Mouse (Mus musculus): ENCODE results near the gene Rab3c. TPM values are rescaled to one million over a fixed set of nuclear protein-coding genes. Genes with fewer than 3 reads are reported as not detected.

Rab3c gene
- polyA plus RNA-seq, 1 experiment from 2014 or later, result not detected

DNA sequence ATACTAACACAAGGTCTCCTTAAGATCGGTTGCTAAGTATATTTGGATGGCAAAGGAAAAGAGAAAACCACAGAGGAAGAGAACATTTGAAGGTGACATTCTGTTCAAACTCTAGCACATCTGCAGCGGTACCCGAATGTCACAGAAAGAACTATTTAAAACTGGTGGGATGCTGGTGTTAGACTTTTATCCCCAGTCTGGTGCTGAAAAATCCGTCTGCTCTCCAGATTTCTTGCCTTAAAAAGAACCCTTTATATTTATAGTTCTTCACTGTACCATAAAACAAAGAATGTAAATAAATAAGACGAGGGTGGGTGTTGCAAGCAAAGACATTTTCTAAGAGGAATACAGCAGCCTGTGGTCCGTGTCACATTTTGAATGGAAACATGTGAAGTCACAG, 105.1 kb downstream of the Rab3c start:
- H3K4me3 ChIP-seq, result no peak overlapping the region
- no peak for ATAC-seq
- no peaks in the 10 kb centered on the region for H3K9me3 ChIP-seq (replicated peaks)
- H3K4me2 ChIP-seq, result no peak overlapping the region
- no peak overlapping the region for H3K27ac ChIP-seq
- no peaks in the 10 kb centered on the region for H3K36me3 ChIP-seq
- H3K27me3 ChIP-seq (replicated peaks), result no peaks in the 10 kb centered on the region
- WGBS (ENCODE audit: insufficient replicate concordance), result 61% methylated on average over 6 of the region's 6 CpGs
- H3K4me1 ChIP-seq, result no peaks in the 10 kb centered on the region
- H3K9ac ChIP-seq, result no peak overlapping the region

DNA sequence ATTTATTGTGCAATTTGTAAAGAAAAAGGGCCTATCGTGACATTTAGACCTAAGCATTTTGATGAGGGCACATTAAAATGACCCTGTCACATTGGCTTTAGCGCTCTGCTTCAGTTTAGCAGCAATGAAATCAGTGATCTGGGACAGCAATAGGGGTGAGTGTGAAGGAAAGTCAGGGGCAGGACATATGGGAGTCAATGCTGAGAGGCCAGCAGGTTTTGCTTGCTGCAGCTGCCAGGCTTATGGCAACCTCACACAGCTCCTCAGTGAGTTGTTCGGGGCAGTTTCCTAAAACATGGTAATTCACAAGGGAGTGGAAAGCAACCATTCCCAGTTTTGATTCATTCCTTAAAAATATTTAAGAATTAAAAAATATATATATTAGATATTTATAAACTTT, 111.1 kb downstream of the Rab3c start:
- no peaks in the 10 kb centered on the region for H3K4me1 ChIP-seq
- no peak overlapping the region for H3K4me3 ChIP-seq
- no peak for ATAC-seq
- no peaks in the 10 kb centered on the region for H3K36me3 ChIP-seq
- H3K27ac ChIP-seq, result no peak overlapping the region
- no peak overlapping the region for H3K4me2 ChIP-seq
- 70% methylated on average over 3 of the region's 3 CpGs for WGBS (ENCODE audit: insufficient replicate concordance)
- no peaks in the 10 kb centered on the region for H3K27me3 ChIP-seq (replicated peaks)
- no peaks in the 10 kb centered on the region for H3K9me3 ChIP-seq (replicated peaks)
- H3K9ac ChIP-seq, result no peak overlapping the region

DNA sequence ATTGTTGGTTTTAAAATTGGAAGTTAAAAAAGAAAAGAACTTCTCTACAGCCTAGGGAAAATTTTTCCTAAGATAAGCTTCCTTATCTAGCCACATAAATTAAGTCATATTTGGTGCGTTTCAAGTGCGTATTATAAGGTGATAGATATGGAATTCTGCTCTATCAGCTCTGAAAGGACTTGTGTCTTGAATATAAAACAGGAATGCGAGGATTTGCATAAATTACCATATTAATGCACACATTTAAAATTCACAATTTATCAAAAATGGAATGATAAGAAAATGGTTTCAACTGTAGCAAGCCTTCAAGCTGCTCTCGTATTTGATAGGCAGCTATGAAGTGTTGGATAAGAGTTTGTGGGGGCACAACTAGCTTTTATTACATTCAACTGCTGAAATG, 111.6 kb downstream of the Rab3c start:
- ATAC-seq, result no peak

DNA sequence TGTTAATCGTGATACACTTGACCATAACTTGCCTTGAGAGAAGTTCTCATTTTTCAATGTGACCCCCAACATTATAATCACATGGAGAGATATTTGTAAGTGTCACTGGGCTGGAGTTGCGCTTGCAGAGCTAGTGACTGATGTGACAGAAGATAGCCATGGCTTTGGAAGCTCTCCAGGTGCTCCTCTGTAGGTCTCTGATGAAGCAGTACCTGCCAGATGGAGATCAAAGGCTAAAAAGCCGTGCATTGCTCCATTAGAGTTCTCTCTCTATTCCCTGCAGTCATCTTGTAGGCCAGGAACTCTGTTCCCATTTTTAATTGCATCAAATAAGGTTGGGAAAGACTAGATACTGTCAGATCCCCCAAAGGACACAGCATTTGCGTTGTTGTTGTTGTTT, 112.2 kb downstream of the Rab3c start:
- no peaks in the 10 kb centered on the region for H3K4me1 ChIP-seq
- no peak overlapping the region for H3K27ac ChIP-seq
- no peak for ATAC-seq
- no peaks in the 10 kb centered on the region for H3K36me3 ChIP-seq
- WGBS (ENCODE audit: insufficient replicate concordance), result 48% methylated on average over 4 of the region's 4 CpGs
- H3K4me3 ChIP-seq, result no peak overlapping the region
- no peaks in the 10 kb centered on the region for H3K27me3 ChIP-seq (replicated peaks)
- no peak overlapping the region for H3K9ac ChIP-seq
- no peaks in the 10 kb centered on the region for H3K9me3 ChIP-seq (replicated peaks)
- no peak overlapping the region for H3K4me2 ChIP-seq

More for the DNA sequence above, 111.6 kb downstream of the Rab3c start:
- no peak overlapping the region for H3K27ac ChIP-seq
- H3K4me3 ChIP-seq, result no peak overlapping the region
- H3K4me1 ChIP-seq, result no peaks in the 10 kb centered on the region
- no peaks in the 10 kb centered on the region for H3K36me3 ChIP-seq
- no peak overlapping the region for H3K9ac ChIP-seq
- H3K9me3 ChIP-seq (replicated peaks), result no peaks in the 10 kb centered on the region
- no peaks in the 10 kb centered on the region for H3K27me3 ChIP-seq (replicated peaks)
- 57% methylated on average over 4 of the region's 4 CpGs for WGBS (ENCODE audit: insufficient replicate concordance)
- no peak overlapping the region for H3K4me2 ChIP-seq

DNA sequence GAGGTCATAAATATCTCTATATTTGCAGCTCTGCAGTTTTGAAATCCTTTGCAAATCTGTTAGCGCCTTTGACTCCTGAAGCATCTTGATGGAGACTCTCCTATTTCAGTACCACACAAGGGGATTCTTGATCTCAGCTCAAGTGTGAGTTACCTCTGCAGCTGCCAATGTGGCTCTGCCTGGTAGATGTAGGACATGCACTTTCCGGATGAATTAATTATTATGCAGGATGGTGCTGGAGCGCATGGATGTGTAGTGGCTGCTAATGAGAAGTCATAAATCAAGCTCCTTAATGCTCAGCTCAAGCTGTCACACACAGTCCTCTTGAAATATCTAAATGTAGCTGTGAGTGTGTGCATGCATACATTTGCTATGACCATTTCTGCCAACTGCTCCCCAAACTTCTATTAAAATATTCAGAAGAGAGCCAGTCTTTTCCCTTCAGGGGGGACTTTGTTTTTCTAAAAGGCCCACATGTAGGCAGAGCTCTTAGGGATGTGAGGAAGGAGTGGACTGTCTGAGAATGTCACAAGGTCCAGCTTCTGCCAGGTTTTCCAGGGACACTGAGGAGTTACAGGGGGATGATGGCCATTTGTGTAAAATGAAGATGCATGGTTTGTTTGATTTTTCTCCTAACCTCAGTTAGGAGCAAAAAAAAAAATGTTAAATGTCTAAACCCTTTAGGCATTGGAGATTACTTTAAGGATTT, 114.0 kb downstream of the Rab3c start:
- WGBS (ENCODE audit: insufficient replicate concordance), result 83% methylated on average over 3 of the region's 3 CpGs
- ATAC-seq, result no peak

DNA sequence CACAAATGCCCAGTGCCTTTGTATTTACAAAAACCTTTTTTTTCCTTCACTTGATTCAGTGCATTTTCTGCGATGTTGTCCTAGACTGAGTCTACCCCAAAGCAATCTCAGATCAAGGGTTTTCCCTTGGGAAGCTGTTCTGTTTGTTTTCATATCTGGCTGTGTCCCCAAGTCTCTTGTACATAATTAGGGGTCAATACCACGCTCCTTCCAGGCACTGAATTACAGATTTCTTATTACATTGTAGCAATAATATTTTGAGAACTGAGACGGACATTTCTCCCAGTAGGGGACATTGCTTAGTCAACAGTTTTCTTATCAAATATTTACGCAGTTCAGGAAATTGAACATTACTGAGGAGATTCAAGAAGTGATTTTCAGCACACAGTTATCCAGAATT, 120.8 kb downstream of the Rab3c start:
- H3K4me3 ChIP-seq, result no peak overlapping the region
- no peaks in the 10 kb centered on the region for H3K36me3 ChIP-seq
- ATAC-seq, result no peak
- 63% methylated on average over 4 of the region's 4 CpGs for WGBS (ENCODE audit: insufficient replicate concordance)
- H3K27ac ChIP-seq, result no peak overlapping the region
- no peak overlapping the region for H3K9ac ChIP-seq
- H3K4me2 ChIP-seq, result no peak overlapping the region
- H3K9me3 ChIP-seq (replicated peaks), result no peaks in the 10 kb centered on the region
- H3K27me3 ChIP-seq (replicated peaks), result no peaks in the 10 kb centered on the region
- H3K4me1 ChIP-seq, result no peaks in the 10 kb centered on the region

More for the DNA sequence above, 114.0 kb downstream of the Rab3c start:
- Histone ChIP-seq H3K9me3 (replicated peaks) (no peaks in the 10 kb centered on the region), H3K36me3 (no peaks in the 10 kb centered on the region), H3K27ac (no peak overlapping the region), H3K27me3 (replicated peaks) (no peaks in the 10 kb centered on the region), H3K4me1 (no peaks in the 10 kb centered on the region), H3K4me2 (no peak overlapping the region), H3K4me3 (no peak overlapping the region), H3K9ac (no peak overlapping the region)

DNA sequence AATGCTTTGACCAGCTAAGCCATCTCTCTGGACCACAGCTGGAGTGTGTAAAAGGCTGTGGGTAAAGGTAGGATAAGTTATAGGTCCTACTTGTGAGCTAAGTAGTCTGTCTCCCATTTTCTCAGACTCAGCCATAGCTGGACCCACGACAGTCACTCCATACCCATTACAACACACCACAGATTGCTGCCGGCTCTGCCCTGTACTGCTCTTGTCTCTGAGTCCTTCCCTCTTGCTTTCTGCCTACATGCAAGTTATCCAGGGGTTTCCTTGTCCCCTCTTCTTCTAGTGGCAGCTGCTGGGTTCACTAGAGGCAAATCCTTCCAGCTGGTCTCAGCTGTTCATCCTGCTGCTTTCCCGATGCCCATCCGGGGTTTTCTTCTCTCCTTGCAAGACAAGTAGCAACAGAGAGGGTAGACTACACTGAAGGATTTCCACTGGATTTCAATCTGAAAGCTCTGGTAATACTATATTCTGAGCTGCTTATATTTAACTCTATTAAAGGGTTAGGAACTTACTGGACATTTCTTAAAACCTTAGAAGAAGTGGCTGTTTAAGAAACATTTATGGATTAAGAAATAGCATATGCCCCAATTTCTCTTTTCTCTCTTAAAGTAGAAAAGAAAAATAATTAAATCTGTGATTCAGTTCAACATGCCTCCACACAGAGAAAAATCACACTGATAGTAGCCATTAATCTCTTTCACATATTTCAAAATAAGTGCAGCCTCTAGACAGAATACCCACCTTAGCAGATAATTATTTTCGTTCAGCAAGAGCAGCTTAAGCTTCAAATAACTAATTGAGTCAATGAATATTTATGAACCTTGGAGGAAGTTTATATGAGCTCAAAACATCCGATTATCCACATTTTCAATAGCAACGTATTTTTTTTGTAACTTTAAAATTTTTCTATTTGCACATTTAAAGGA, 121.9 kb downstream of the Rab3c start:
- ATAC-seq, result no peak
- Histone ChIP-seq H3K4me1 (no peaks in the 10 kb centered on the region), H3K4me2 (no peak overlapping the region), H3K27ac (no peak overlapping the region), H3K9me3 (replicated peaks) (no peaks in the 10 kb centered on the region), H3K9ac (no peak overlapping the region), H3K36me3 (no peaks in the 10 kb centered on the region), H3K4me3 (no peak overlapping the region), H3K27me3 (replicated peaks) (no peaks in the 10 kb centered on the region)
- 65% methylated on average over 7 of the region's 7 CpGs for WGBS (ENCODE audit: insufficient replicate concordance)

DNA sequence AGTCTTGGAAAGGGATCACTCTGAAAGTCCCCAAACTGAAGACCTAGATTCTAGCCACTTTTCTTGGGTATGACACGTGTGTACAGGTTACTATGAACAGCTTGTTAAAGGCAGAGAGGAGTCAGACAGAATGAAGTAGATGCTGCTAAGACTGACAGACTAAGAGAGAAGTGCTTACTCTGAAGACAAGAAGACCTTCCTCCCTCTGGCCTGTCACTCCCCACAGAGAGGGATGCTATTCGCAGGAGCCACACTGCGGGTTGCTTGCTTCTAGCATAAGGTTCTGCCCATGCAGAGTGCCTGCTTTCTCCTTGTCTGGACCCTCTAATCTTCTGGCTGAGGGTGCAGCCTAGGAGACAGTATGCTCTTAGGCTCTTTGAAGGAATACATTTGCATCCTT, 135.3 kb downstream of the Rab3c start:
- ATAC-seq, result no peak
- 47% methylated on average over 3 of the region's 3 CpGs for WGBS (ENCODE audit: insufficient replicate concordance)
- no peak overlapping the region for H3K9ac ChIP-seq

DNA sequence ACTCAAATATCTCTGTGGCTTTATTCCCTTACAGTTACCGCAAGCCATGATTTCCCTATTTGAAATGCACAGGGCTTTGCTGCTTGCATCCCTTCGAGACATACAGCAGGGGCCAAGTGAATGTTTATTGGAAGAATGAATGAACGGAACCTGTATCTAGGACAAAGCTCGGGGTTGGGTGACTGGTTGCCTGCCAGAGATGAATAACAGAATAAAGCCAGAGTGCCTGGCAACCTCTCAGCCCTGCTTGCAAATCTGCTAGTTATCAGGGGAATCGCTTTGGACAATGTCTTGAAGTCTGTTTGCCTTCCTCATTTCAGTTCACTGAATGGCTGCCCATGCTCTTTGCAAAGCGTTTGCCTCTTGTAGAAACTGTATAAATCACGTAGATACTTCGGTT, 135.8 kb downstream of the Rab3c start:
- Histone ChIP-seq H3K4me3 (no peak overlapping the region), H3K4me2 (no peak overlapping the region), H3K27ac (no peak overlapping the region), H3K4me1 (no peaks in the 10 kb centered on the region), H3K36me3 (no peaks in the 10 kb centered on the region), H3K9ac (no peak overlapping the region), H3K9me3 (replicated peaks) (no peaks in the 10 kb centered on the region), H3K27me3 (replicated peaks) (no peaks in the 10 kb centered on the region)
- WGBS (ENCODE audit: insufficient replicate concordance), result 50% methylated on average over 8 of the region's 8 CpGs
- ATAC-seq, result no peak

More for the DNA sequence above, 135.3 kb downstream of the Rab3c start:
- Histone ChIP-seq H3K27ac (no peak overlapping the region), H3K4me2 (no peak overlapping the region), H3K9me3 (replicated peaks) (no peaks in the 10 kb centered on the region), H3K27me3 (replicated peaks) (no peaks in the 10 kb centered on the region), H3K4me1 (no peaks in the 10 kb centered on the region), H3K36me3 (no peaks in the 10 kb centered on the region), H3K4me3 (no peak overlapping the region)

DNA sequence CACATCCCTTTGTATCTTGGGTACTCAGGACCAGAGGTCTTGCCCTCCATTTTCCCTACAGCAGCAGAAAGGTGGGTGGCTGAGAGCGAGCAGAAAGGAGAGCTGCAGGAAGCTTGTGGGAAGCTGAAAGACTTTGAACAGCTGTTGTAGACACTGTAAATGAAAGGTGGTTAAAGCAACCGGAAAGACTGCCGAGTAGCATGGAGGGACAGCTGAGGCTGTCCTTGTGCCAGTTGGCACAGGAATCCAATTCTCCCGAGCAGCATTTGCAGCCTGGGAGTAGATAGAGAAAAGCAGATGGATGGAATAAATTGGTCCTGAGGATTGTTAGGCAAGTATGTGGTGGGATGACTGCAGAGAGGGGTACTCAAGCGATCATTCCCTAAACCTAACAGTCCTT, 141.5 kb downstream of the Rab3c start:
- 66% methylated on average over 5 of the region's 5 CpGs for WGBS (ENCODE audit: insufficient replicate concordance)
- H3K4me3 ChIP-seq, result no peak overlapping the region
- no peaks in the 10 kb centered on the region for H3K36me3 ChIP-seq
- no peak overlapping the region for H3K27ac ChIP-seq
- H3K4me2 ChIP-seq, result no peak overlapping the region
- no peaks in the 10 kb centered on the region for H3K9me3 ChIP-seq (replicated peaks)
- no peaks in the 10 kb centered on the region for H3K4me1 ChIP-seq
- no peak for ATAC-seq
- H3K27me3 ChIP-seq (replicated peaks), result no peaks in the 10 kb centered on the region
- H3K9ac ChIP-seq, result no peak overlapping the region

DNA sequence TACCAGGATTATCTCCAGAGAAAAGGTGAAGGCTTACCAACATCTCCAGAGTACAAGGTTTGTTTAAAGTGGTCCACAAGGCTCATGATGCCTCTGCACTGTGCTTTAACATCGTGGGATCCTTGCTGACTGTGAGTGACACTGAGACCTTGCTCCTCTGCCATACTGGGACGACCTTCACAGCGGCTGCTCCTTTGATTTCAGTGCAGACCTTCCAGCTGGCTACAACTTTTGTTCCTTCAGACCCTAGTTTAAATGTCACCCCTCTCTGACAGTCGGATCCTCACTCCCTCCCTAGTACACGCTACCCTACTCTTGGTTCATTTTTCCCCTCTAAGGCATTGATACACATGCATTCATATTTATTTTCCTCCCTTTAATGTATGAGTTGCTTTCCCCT, 142.2 kb downstream of the Rab3c start:
- no peaks in the 10 kb centered on the region for H3K9me3 ChIP-seq (replicated peaks)
- no peak overlapping the region for H3K27ac ChIP-seq
- H3K4me2 ChIP-seq, result no peak overlapping the region
- no peaks in the 10 kb centered on the region for H3K4me1 ChIP-seq
- no peaks in the 10 kb centered on the region for H3K27me3 ChIP-seq (replicated peaks)
- 52% methylated on average over 5 of the region's 5 CpGs for WGBS (ENCODE audit: insufficient replicate concordance)
- H3K4me3 ChIP-seq, result no peak overlapping the region
- no peak for ATAC-seq
- H3K36me3 ChIP-seq, result no peaks in the 10 kb centered on the region
- H3K9ac ChIP-seq, result no peak overlapping the region

DNA sequence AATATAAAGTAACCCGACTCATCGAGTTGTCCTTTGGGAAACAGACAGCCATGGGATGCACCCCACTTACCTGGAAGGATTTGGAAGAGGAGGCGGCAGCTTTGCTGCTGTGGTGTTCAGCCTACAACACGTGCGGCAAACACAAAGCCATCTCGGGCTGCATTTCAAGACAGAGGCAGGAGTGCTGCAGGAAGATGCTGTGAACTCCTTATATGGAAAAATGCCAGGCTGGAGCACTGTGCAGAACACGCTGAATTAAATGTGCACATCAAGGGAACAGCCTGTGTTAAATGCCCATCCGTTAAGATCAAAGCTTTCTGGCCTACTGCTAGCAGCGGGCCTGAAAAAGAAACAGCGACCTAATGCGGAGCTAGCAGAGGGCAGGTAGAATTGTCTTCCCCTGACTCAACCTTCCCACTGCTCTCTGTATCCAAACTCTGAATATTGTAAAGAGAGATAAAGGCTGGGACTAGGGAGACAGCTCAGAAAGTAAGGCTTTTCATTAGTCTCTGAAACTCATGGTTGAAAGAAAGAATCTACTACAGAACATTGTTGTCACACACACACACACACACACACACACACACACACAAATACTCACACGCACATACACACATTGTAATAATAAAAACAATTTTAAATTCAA, 153.1 kb downstream of the Rab3c start:
- ATAC-seq, result no peak
- H3K4me3 ChIP-seq, result no peak overlapping the region
- no peak overlapping the region for H3K4me2 ChIP-seq
- 70% methylated on average over 12 of the region's 12 CpGs for WGBS (ENCODE audit: insufficient replicate concordance)
- no peaks in the 10 kb centered on the region for H3K27me3 ChIP-seq (replicated peaks)
- H3K9ac ChIP-seq, result no peak overlapping the region
- H3K4me1 ChIP-seq, result no peaks in the 10 kb centered on the region
- no peaks in the 10 kb centered on the region for H3K36me3 ChIP-seq
- H3K9me3 ChIP-seq (replicated peaks), result no peaks in the 10 kb centered on the region
- H3K27ac ChIP-seq, result no peak overlapping the region

All from liver, embryonic 12.5 days (tissue).